Comparison of ENCODE assay signal across 22 mouse cellular contexts in genomic region chr2:75412735-75413134, GRCm38 (mm10).
"Had no signal": no experiment of that assay in that cellular context is flagged by ENCODE, and none has a peak within 500 bp of the region (broad histone marks: within the 10 kb centered on the region; RNA-seq: fewer than 3 reads in every experiment).

No protein-coding gene starts in this region.

- DNase-seq: gastrocnemius, adult 2 months; gastrocnemius, postnatal 10 days; gastrocnemius, postnatal 25 days; kidney, adult 11 months; kidney, adult 2 months; kidney, adult 9 months; kidney, postnatal 14 days; kidney, postnatal 36 days; layer of hippocampus, adult 9-11 months; layer of hippocampus, postnatal 36 days had no signal

- H3K4me1 ChIP-seq: heart, embryonic 12.5 days; hindbrain, embryonic 10.5 days; hindbrain, embryonic 13.5 days; hindbrain, embryonic 15.5 days; kidney, embryonic 15.5 days; limb, embryonic 15.5 days; liver, embryonic 12.5 days had no signal

- H3K27ac ChIP-seq: gastrocnemius, adult 2 months; heart, embryonic 10.5 days; hindbrain, embryonic 10.5 days; hindbrain, embryonic 13.5 days; hindbrain, embryonic 15.5 days; hindbrain, postnatal 0 days; kidney, embryonic 15.5 days; kidney, postnatal 0 days; limb, embryonic 13.5 days; limb, embryonic 15.5 days; liver, embryonic 12.5 days had no signal

- ATAC-seq: hindbrain, postnatal 0 days; intestine, embryonic 16.5 days; liver, embryonic 12.5 days had no signal

- H3K4me3 ChIP-seq: gastrocnemius, adult 2 months; heart, embryonic 10.5 days; heart, embryonic 12.5 days; hindbrain, embryonic 10.5 days; hindbrain, embryonic 13.5 days; hindbrain, embryonic 15.5 days; kidney, embryonic 15.5 days; limb, embryonic 13.5 days; limb, embryonic 15.5 days; liver, embryonic 12.5 days had no signal

- H3K36me3 ChIP-seq: heart, embryonic 10.5 days; heart, embryonic 12.5 days; hindbrain, embryonic 10.5 days; hindbrain, embryonic 13.5 days; hindbrain, embryonic 15.5 days; kidney, embryonic 15.5 days; limb, embryonic 13.5 days; limb, embryonic 15.5 days; liver, embryonic 12.5 days had no signal

- H3K9me3 ChIP-seq: heart, embryonic 10.5 days; heart, embryonic 12.5 days; hindbrain, embryonic 10.5 days; hindbrain, embryonic 13.5 days; hindbrain, embryonic 15.5 days; kidney, embryonic 15.5 days; limb, embryonic 13.5 days; limb, embryonic 15.5 days; liver, embryonic 12.5 days had no signal

- H3K9ac ChIP-seq: heart, embryonic 12.5 days; hindbrain, embryonic 13.5 days; hindbrain, embryonic 15.5 days; kidney, embryonic 15.5 days; limb, embryonic 13.5 days; limb, embryonic 15.5 days; liver, embryonic 12.5 days had no signal

- H3K4me2 ChIP-seq: heart, embryonic 12.5 days; hindbrain, embryonic 13.5 days; hindbrain, embryonic 15.5 days; kidney, embryonic 15.5 days; limb, embryonic 13.5 days; limb, embryonic 15.5 days; liver, embryonic 12.5 days had no signal

- H3K27me3 ChIP-seq: heart, embryonic 12.5 days; hindbrain, embryonic 13.5 days; hindbrain, embryonic 15.5 days; kidney, embryonic 15.5 days; limb, embryonic 15.5 days; liver, embryonic 12.5 days had no signal
